Mouse (Mus musculus) macrophage (primary cell): ENCODE data around the gene Cnpy4. TPM values are rescaled to one million over a fixed set of nuclear protein-coding genes. Genes with fewer than 3 reads are reported as not detected.

Experiments used
- H3K27ac ChIP-seq: fragments of 350-480 bp; formaldehyde crosslinking; 2 replicates; pipeline ENCODE4 v1.9.0; 2021
- H3K36me3 ChIP-seq: fragments of 350-480 bp; formaldehyde crosslinking; 2 replicates; pipeline ENCODE4 v1.9.0; 2021; ENCODE audit errors: inconsistent target
- H3K4me3 ChIP-seq: fragments of 350-480 bp; formaldehyde crosslinking; 2 replicates; pipeline ENCODE4 v1.9.0; 2021; ENCODE audit errors: inconsistent target
- H3K79me2 ChIP-seq: fragments of 350-480 bp; formaldehyde crosslinking; 2 replicates; pipeline ENCODE4 v1.9.0; 2021; ENCODE audit errors: inconsistent target
- WGBS: methylation state at CpG from one replicate; pipeline ENCODE4 v1.1.7; 2026; ENCODE audit warnings: inconsistent platforms; ENCODE audit not compliant: missing documents; 5-methylcytosine and 5-hydroxymethylcytosine counted together
- polyA plus RNA-seq: library from polyadenylated mRNA; stranded (reverse); fragments of 250-400 nt; gene quantifications from 3 replicates; pipeline ENCODE4 v1.2.4, GENCODE M21; 2018; ENCODE audit warnings: inconsistent platforms
- total RNA-seq, 78 experiments: library from RNA; depleted of rRNA; stranded (reverse); fragments of 250-400 nt; gene quantifications; 1 replicate in 9 of 78; 2 replicates in 24 of 78; 3 replicates in 43 of 78; 4 replicates in 2 of 78; pipeline ENCODE4 v1.2.4; 2018; ENCODE audit warnings: inconsistent platforms in 56 of 78

Gene Cnpy4
- total RNA-seq (2018; cell fraction: chromatin; rRNA removed), result 10 to 100 TPM in 8 of 26 experiments, 1 to 10 TPM in 14, under 1 TPM in 3, not detected in 1; 0.41 to 21.5 (median 5.4) TPM
- total RNA-seq (2018; cell fraction: cytosol; rRNA removed), result 10 to 100 TPM; 10.8 to 19.2 (median 14.6) TPM
- total RNA-seq (2018; cell fraction: nucleus; rRNA removed), result 10 to 100 TPM in 20 of 26 experiments, 1 to 10 TPM in 6; 2.7 to 20.8 (median 13.3) TPM
- 15.8 to 21.3 TPM (median 16.0 TPM) in 3 replicates for polyA plus RNA-seq

DNA sequence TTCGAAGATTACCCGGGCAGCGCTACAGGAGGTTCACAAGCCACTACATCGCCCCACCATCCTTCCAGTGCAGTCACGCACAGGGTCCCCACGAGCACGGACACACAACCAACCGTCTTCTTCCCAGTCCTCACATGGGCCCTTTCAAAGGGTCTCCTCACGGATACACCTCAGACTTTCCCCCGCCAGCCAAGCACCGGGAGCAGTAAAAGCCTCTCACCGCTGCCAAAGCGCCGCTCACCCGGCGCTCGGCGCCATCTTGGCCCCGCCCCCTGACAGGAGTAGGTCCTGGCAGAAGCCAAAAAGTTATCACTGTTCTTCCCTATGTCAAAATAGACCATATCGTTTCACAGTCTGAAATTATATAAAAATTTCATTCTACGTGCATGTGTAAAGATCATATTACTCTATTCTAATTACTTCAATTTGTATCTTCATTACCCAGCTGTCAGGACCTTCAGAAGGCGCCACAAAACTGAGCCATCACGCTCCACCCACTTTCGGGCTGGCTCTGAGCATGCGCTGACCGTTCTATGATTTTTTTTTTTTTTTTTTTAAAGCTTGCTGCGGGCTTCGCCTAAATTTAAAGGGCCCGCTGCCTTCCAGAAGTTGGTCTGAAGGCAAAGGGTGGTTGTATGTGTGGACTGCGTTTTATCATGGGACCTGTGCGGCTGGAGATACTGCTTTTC lies at the start of gene Cnpy4, which contains the start of gene Taf6:
TSS of gene Cnpy4 (plus strand) at position 536 of the 689 bp plus-strand sequence.
TSS of gene Taf6 (minus strand) at position 502 of the 689 bp plus-strand sequence.
- H3K36me3 ChIP-seq, result peaks cover 16% of the 10 kb centered on the region; the same call in 1 of the 2 replicates
- peak within 1 kb of the TSS; percentile 94 for H3K4me3 ChIP-seq
- peak within 1 kb of the TSS; percentile 82 for H3K27ac ChIP-seq
- H3K79me2 ChIP-seq, result peaks cover 15% of the 10 kb centered on the region
- under 1% methylated on average over 31 of the region's 31 CpGs for WGBS

DNA sequence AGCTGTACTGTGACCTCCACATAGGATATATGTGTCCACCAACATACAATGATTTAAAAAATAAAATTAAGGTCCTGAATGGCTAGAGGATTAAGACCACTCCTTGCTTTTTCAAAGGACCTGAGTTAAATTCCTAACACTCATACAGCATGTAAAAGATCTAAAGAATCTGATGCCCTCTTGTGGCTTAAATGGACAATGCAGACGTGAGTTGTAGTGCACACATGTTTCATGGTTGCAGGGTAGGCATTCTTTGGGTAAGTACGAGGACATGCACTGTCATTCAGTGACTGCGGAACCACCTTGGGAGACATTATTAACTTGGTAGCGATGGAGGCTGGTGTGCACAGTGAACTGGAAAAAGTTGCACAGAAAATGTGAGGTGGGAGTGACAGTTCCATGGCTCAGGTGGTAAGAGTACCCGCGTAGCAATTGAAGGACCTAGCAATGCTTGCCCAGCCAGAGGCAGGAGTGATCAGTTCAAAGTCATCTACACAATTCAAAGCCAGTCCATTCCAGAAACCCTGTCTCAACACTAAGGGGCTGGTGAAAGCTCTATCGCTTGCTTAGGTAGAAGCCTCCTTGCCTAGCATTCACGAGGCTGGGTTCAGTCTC lies 49.2 kb upstream of the Cnpy4 start:
- Histone ChIP-seq H3K27ac (no peak overlapping the region), H3K79me2 (no peaks in the 10 kb centered on the region), H3K4me3 (no peak overlapping the region), H3K36me3 (peaks cover 17% of the 10 kb centered on the region)
- WGBS, result 45% methylated on average over 8 of the region's 8 CpGs

DNA sequence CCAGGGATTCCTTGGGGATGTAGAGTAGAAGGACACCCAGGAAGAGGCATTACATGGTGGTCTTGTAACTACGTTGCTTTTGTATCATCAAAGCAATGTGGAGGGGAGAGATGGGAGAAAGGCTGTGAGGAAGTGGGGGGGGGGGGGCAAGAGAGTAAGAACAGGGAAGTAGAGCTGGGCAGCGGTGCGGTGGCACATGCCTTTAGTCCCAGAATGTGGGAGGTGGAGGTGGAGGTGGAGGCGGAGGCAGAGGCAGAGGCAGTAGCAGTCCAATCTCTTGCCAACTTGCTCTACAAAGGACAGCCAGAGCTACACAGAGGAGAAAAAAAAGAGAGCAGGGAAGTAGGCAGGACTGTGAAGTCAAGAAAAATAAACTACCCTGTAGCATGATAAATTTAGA lies 48.7 kb upstream of the Cnpy4 start:
- Histone ChIP-seq H3K4me3 (no peak overlapping the region), H3K27ac (no peak overlapping the region), H3K79me2 (no peaks in the 10 kb centered on the region), H3K36me3 (peaks cover 12% of the 10 kb centered on the region; the same call in 1 of the 2 replicates)
- 13% methylated on average over 2 of the region's 4 CpGs for WGBS

DNA sequence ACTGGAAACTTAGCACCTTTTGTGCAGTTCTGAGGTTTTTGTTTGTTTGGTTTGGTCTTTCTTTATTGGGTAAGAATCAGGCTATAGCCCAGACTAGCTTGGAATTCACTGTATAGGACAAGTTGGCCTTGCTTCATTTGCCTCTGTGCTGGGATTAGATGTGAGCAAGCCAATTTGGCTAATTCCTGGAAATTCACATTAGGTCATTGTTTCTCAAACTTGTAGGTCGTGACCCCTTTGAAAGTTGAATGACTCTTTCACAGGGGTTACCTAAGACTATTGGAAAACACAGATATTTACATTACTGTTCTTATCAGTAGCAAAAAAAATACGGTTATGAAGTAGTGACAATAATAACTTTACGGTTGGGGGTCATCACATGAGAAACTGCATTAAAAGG lies 32.9 kb upstream of the Cnpy4 start:
- no peak overlapping the region for H3K4me3 ChIP-seq
- WGBS, result 86% methylated on average over 3 of the region's 3 CpGs
- H3K36me3 ChIP-seq, result peaks cover 16% of the 10 kb centered on the region; the same call in 1 of the 2 replicates
- H3K79me2 ChIP-seq, result no peaks in the 10 kb centered on the region
- no peak overlapping the region for H3K27ac ChIP-seq

DNA sequence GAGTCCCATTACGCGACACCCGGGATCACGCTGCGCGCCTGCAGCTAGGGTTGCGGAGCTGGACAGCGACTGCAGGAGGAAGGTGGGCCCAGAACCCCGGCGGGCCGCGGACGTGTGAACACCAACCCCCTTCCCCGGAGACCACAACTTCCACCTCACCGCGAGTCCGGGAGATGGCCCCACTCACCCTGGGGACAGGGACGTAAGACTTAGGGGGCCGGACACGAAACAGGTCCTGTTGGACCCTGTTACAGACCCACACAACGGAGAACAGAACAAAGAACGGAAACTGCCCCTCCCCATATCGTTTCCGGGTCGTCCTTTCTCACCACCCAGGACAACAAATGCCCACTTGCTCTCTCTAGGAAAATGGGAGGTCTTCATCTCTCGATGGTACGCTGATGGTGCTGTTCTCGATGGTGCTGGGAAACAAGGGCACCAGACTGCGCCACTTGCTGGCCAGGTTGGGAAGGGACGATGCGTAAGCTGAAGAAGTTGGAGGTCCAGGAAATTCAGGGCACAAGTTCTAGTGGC lies 31.8 kb upstream of the Cnpy4 start, which contains the start of gene Zfp113:
TSS of gene Zfp113 (minus strand) at position 302 of the 534 bp plus-strand sequence.
- peak within 1 kb of the TSS; percentile 76 for H3K4me3 ChIP-seq
- 0 out of 2 replicates have a peak within 1 kb of the TSS, but pooled peaks have one; percentile 13 for H3K27ac ChIP-seq
- peaks cover 12% of the 10 kb centered on the region; the same call in 1 of the 2 replicates for H3K36me3 ChIP-seq
- 2% methylated on average over 31 of the region's 31 CpGs for WGBS
- H3K79me2 ChIP-seq, result no peaks in the 10 kb centered on the region

DNA sequence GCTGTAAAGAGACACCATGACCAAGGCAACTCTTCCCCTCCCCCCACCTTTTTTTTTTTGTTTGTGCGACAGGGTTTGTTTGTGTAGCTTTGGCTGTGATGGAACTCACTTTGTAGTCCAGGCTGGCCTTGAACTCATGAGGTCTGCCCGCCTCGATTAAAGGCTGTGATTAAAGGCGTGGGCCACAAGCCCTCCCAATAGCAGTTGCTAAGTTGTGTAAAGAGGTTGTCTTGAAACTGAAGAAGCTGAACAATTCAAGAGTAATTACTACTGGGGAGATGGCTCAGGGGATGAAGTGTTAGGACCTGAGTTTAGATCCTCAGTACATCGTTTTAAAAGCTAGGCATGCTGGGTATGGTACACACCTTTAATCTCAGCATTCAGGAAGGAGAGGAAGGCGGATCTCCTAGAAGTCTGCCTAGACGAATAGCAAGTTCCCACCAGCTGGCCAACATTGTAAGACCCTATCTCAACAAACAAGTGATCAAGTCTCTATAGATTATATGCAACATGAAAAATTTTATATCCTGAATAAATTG lies 27.0 kb upstream of the Cnpy4 start:
- H3K36me3 ChIP-seq, result peaks cover 19% of the 10 kb centered on the region; the same call in 1 of the 2 replicates
- no peak overlapping the region for H3K27ac ChIP-seq
- peak overlapping the region; percentile 99; the same call in 1 of the 2 replicates for H3K4me3 ChIP-seq
- peaks cover 19% of the 10 kb centered on the region for H3K79me2 ChIP-seq
- WGBS, result 67% methylated on average over 6 of the region's 7 CpGs

DNA sequence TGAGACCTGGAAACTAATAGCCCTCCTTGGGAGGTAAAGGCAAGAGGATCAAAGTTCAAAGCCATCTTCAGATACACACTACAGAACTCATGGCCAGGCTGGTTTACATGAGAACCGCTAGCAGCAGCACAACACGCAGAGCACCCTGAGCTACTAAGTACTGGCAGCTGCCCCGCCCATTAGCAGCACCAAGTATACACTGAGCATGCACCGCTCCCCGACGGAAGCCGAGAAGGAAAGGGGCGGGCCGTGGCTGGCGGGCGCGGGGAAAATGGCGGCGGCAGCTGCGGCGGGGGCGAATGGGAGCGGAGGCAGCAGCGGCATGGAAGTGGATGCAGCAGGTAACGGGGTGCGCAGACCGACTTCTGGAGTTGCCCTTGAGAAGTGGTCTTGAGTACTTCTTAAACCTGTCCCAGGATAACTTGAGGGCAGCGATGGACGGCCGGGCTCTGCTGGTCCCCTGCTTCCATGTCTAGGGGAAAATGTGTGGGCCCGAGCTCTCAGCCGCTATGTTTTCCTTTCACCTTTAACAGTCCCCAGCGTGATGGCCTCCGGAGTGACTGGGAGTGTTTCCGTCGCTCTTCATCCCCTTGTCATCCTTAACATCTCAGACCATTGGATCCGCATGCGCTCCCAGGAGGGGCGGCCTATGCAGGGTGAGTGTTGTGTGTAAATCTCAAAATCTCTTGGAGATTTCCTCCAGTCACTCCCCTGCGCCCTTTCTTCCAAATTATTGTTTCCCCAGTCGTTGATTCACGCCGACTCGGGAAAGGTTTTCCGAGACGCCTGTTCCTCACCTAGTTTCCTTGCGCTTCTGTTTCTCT lies 26.2 kb upstream of the Cnpy4 start, which contains the start of gene Cops6:
TSS of gene Cops6 (plus strand) at position 230 of the 824 bp plus-strand sequence.
- 2% methylated on average over 42 of the region's 42 CpGs for WGBS
- Histone ChIP-seq H3K36me3 (peaks cover 26% of the 10 kb centered on the region; the same call in 1 of the 2 replicates), H3K4me3 (peak within 1 kb of the TSS; percentile 99), H3K79me2 (peaks cover 19% of the 10 kb centered on the region), H3K27ac (peak within 1 kb of the TSS; percentile 58)

DNA sequence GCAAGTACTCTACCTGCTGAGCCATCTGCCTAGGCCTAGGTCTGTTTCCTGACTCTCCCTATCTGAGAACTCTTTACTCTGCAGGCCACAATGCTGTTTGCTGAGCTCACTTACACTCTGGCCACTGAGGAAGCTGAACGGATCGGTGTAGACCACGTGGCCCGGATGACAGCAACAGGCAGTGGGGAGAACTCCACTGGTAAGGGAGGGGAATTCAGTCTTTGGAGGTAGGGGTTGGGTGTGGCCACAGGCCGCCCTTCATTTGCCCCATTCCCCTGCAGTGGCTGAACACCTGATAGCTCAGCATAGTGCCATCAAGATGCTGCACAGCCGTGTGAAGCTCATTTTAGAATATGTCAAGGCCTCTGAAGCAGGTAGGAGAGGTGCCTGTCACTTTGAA lies 24.2 kb upstream of the Cnpy4 start:
- no peak overlapping the region for H3K27ac ChIP-seq
- no peak overlapping the region for H3K4me3 ChIP-seq
- peaks cover 43% of the 10 kb centered on the region; the same call in 1 of the 2 replicates for H3K36me3 ChIP-seq
- WGBS, result 76% methylated on average over 6 of the region's 6 CpGs
- H3K79me2 ChIP-seq, result peaks cover 19% of the 10 kb centered on the region

DNA sequence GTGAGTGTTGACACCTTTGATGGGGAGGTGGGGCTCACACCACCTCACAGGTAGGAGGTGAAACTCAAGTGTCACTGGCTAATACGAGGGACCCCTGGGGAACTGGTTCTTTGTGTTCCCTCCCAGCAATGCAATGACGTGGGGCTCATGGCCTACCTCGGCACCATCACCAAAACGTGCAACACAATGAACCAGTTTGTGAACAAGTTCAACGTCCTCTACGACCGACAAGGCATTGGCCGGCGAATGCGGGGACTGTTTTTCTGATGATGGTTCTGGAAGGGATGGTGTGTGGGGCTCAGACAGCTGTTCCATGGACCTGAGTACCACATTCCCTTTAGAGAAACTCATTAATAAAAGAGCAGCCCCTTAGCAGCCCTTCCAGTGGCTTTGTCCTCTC lies 23.7 kb upstream of the Cnpy4 start:
- Histone ChIP-seq H3K36me3 (peaks cover 45% of the 10 kb centered on the region; the same call in 1 of the 2 replicates), H3K79me2 (peaks cover 19% of the 10 kb centered on the region), H3K27ac (no peak overlapping the region), H3K4me3 (no peak overlapping the region)
- 87% methylated on average over 10 of the region's 10 CpGs for WGBS

DNA sequence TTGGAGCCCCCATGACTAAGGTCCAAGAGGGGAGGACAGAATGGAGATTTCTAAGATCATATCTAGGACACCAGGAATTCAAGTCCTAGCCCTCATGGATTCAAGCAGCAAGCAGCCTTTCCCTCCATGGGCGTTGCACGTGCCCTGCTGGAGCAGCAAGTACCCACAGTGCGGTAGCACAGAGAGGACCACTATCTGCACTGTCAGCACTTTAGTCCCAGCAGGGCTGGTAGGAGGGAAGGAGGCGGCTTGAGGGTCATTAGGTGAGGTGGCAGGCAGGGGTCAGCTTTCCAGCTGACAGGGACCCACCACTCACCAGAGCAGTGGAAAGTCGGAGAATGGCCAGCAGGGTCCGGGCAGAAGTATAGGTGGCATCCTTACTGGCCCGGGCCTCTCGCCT lies 21.7 kb upstream of the Cnpy4 start:
- H3K36me3 ChIP-seq, result peaks cover 45% of the 10 kb centered on the region; the same call in 1 of the 2 replicates
- WGBS, result 91% methylated on average over 8 of the region's 8 CpGs

DNA sequence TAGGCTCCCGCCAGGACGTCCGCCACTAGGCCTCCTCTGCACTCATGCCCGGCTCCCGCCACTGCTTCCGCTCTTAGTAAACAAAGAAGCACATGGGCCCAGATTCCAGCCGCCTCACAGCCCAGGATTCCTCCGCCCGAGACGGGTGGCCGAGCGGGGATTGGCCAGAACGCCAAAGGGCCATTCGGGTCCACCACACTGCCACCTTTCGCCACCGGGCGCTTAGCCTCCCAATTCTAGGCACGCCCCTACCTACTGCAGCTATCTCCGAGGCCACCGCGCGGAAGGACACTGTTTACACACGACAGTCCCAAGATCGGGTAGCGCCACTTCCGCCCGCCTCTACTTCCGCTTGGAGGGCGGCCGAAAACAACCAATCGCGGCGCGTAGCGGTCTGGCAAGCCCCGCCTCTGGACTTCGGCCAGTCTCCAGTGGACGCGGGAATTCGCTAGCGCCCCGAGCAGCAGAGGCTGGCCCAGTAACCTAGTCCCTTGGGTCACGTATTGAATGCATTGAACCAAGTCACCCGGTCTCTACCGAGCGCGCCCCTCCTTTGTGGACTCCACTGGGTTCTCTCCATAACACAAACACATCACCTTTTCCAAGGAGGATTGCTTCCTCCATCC lies 16.2 kb upstream of the Cnpy4 start:
- H3K27ac ChIP-seq, result peak overlapping the region; percentile 77
- peaks cover 32% of the 10 kb centered on the region; the same call in 1 of the 2 replicates for H3K36me3 ChIP-seq
- peak overlapping the region; percentile 88 for H3K4me3 ChIP-seq
- H3K79me2 ChIP-seq, result peaks cover 19% of the 10 kb centered on the region
- WGBS, result 0% methylated on average over 47 of the region's 47 CpGs

More for the DNA sequence above, 21.7 kb upstream of the Cnpy4 start:
- H3K4me3 ChIP-seq, result no peak overlapping the region
- H3K27ac ChIP-seq, result no peak overlapping the region
- H3K79me2 ChIP-seq, result peaks cover 36% of the 10 kb centered on the region

DNA sequence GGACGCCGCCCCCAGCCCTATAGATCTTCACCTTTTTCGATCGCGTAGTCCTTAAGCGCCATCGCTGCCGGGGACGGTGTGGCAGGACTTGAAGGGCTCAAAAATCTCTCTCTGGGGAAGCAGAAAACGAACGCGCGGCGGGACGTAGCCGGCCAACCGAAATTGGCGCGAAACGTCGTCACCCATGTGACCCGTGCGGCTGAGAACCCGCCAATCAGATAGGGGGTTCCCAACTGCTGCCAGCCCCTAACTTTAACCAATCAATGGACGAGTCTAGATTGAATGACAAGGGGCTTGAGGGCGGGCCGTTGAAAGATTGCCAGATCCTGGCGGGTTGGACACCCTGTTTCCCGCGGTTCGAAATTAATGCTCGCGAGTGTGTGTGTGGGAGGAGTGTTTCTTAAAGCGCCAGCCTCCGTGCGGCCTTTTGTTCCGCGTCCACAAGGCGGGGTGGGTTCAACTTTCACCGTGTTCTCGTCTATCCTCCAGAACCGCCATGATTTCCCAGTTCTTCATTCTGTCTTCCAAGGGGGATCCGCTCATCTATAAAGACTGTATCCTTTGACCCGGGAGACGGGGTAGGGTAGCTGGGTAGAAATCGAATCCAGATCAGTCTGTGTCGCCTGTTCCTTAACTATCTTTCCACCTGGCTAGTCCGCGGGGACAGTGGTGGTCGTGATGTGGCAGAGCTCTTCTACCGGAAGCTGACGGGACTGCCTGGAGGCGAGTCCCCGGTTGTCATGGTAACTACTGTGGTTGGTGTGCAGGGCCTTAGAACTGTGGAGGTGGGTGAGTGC lies 15.4 kb upstream of the Cnpy4 start, which contains the start of the genes Ap4m1 and Mcm7:
TSS of gene Ap4m1 (plus strand) at position 308 of the 797 bp plus-strand sequence.
TSS of gene Mcm7 (minus strand) at position 728 of the 797 bp plus-strand sequence.
- H3K36me3 ChIP-seq, result peaks cover 30% of the 10 kb centered on the region; the same call in 1 of the 2 replicates
- WGBS, result under 1% methylated on average over 50 of the region's 54 CpGs

More for the DNA sequence above, 15.4 kb upstream of the Cnpy4 start, which contains the start of the genes Ap4m1 and Mcm7:
- Histone ChIP-seq H3K27ac (peak within 1 kb of the TSS; percentile 77), H3K4me3 (peak within 1 kb of the TSS; percentile 88), H3K79me2 (peaks cover 19% of the 10 kb centered on the region)
